Mouse (Mus musculus) right cerebral cortex, adult 2 months (tissue): Measurements from ENCODE around the gene Krt25.

Source experiments
- DNase-seq, 2 experiments: peaks; one replicate each; pipeline ENCODE4 v3.0.0; 2021 to 2022; ENCODE audit warnings: low spot score in 2 of 2

Krt25 gene

DNA sequence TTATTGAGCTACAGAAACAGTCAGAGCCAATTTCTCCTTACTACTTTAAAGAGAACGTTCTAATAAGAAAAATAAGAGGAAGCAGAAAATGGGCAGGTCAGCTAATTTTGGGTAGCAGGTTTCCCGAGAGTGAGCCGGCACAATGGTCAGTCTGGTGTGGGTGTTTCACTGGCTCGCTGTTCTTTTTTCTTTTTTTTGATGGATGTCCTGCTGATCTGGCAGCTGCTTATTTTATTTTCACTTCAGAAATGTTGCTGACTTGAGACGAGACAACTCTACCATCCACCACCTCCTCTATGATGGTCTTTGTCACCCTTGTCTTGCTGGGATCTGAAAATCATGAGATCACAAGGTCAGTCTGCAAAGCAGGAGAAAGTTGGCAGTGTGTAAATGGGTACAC, 42.8 kb downstream of the Krt25 start:
- no peak for DNase-seq

DNA sequence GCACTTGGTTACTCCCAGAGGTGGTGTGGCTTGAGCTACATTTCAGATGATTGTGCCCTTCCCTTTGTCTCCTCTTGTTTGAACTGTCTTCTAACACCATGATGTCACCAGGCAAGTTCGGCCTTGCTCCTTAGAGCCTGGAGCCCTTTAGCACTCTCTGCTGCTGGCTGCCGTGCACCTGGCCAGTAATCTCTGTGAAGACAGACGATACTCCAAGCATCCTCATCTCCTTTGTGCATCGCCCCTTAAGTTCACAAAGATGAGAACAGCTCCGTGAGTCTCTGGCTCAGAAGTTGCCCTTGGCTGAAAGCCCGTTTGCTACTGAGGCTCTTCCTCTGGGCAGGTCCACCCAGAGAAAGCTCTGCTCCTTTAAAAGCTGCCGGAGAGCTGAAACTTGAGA, 46.0 kb downstream of the Krt25 start:
- no peak for DNase-seq

DNA sequence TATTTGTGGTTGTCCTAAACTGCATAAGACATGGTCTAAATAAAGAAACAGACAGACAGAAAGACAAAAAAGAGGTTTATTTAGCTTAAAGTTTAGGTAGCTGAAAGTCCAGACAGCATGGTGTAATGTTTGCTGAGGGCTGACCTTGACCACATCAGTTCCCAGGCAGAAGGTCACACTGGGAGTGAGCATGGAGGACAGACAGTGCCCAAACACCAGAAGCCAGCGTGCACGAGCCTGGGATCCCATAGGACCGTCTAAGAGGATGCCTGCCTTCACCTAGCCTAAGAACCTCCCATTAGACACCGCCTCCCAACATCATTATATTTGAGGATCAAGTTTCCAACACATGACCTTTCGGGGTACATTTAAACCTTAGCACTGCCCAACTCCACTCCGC, 47.1 kb downstream of the Krt25 start:
- no peak for DNase-seq

DNA sequence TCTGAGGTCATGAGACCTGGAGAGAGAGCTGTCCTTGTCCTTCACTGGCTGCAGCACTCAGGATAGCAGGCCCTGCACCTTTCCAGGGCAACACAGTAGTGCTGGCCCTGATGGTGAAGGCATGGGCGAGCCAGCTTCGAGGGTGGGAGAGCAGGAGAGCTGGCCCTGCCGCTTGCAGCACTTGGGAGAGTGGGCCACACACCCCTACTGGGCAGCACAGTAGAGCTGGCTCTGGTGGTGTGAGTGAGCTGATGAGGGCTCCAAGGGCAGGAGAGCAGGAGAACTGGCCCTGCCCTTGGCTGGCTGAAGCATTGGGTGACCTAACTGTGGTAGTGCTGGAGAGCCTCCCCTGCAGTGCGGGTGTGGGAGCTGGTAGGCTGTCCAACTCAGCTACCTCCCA, 50.0 kb downstream of the Krt25 start:
- no peak for DNase-seq

DNA sequence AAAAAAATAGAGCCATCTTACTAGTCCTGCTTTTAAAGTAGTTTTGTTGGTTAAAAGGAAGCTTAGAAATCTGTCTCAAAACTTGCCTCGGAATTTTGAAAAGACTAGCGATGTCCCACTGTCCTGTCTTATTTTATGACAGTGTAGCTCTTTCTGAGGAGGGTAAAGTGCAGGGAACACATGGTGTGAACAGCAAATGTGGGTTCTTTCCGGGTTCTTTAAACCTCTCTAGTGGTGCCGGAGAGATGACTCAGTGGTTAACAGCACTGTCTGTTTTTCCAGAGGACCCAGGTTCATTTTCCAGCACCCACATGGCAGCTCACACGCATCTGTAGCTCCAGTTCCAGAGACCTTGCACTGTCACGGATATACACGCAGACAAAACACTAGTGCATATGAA, 53.6 kb downstream of the Krt25 start:
- DNase-seq = no peak

DNA sequence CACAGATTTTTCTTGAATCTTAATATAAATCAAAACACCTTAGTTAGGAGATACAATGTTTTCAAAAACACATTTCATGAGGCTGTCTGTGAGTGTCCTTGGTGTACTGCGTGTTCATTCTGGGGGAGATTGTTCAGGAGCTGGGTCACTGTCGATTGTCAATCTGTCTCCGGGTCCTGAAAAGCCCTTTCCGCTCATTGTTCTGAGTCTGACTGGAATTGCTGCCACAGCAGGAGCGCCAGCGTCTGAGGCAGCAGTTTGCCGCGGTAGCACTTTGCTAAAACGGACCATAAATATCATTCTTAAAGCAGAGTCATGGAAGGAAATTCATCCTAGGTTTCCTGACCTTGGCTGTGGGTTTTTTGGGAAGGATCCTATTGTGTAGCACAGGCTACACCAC, 57.0 kb downstream of the Krt25 start:
- peak in 1 of 2 experiments; percentile 14 for DNase-seq
